Mouse (Mus musculus) lung, postnatal 0 days (tissue): Measurements from ENCODE around the gene Tmem210. TPM values are rescaled to one million over a fixed set of nuclear protein-coding genes. Genes with fewer than 3 reads are reported as not detected.

Experiments
- ATAC-seq: fragments of 200-750 bp; cut with Nextera tagmentation; 2 replicates; pipeline ENCODE4 v1.8.0; 2017; ENCODE audit warnings: moderate library complexity
- DNase-seq: peaks from one replicate; pipeline ENCODE4 v3.0.0-alpha.2; 2016; ENCODE audit warnings: low spot score
- H3K27ac ChIP-seq: fragments of 300-500 bp; sonication (generic); 2 replicates; pipeline ENCODE4 v1.5.1; 2014; ENCODE audit warnings: antibody characterized with exemption, mild to moderate bottlenecking, low read length, mixed read lengths
- H3K27me3 ChIP-seq: fragments of 300-500 bp; sonication (generic); replicated peaks from 2 replicates; pipeline ENCODE4 v1.6.1; 2014; ENCODE audit warnings: low read length, mixed read lengths; ENCODE audit not compliant: insufficient read depth
- H3K36me3 ChIP-seq: fragments of 300-500 bp; sonication (generic); 2 replicates; pipeline ENCODE4 v1.6.1; 2014; ENCODE audit warnings: low read length, mixed read lengths; ENCODE audit not compliant: insufficient read depth
- H3K4me1 ChIP-seq: fragments of 300-500 bp; sonication (generic); 2 replicates; pipeline ENCODE4 v1.6.1; 2014; ENCODE audit warnings: antibody characterized with exemption, low read depth, low read length, mixed read lengths; ENCODE audit not compliant: insufficient read depth
- H3K4me2 ChIP-seq: fragments of 300-500 bp; sonication (generic); replicated peaks from 2 replicates; pipeline ENCODE4 v1.6.1; 2014; ENCODE audit warnings: low read depth, mild to moderate bottlenecking, low read length, moderate library complexity, mixed read lengths
- H3K4me3 ChIP-seq: fragments of 300-500 bp; sonication (generic); 2 replicates; pipeline ENCODE4 v1.5.1; 2014; ENCODE audit warnings: low read depth, low read length
- H3K9ac ChIP-seq: fragments of 300-500 bp; sonication (generic); replicated peaks from 2 replicates; pipeline ENCODE4 v1.6.1; 2014; ENCODE audit warnings: low read depth, mild to moderate bottlenecking
- H3K9me3 ChIP-seq: fragments of 300-500 bp; sonication (generic); 2 replicates; pipeline ENCODE4 v1.6.1; 2016; ENCODE audit warnings: low read length, mixed read lengths
- CTCF ChIP-seq: IDR thresholded peaks from 2 replicates; pipeline ENCODE4 v1.5.1; 2016; ENCODE audit warnings: antibody characterized with exemption, mild to moderate bottlenecking
- EP300 ChIP-seq: IDR thresholded peaks from 2 replicates; pipeline ENCODE4 v1.6.1; 2016; ENCODE audit warnings: antibody characterized with exemption, mild to moderate bottlenecking, control low read depth
- WGBS: fragments of 180-500 bp; shearing (Covaris S2); extraction: QIAGEN DNeasy Blood & Tissue Kit; methylation state at CpG from one replicate; pipeline ENCODE4 v1.1.7; 2014; 5-methylcytosine and 5-hydroxymethylcytosine counted together
- polyA plus RNA-seq: library from polyadenylated mRNA; unstranded; fragments of >200 nt; fragmentation: Nextera tagmentation; extraction: Ambion mirVana; gene quantifications from 2 replicates; pipeline ENCODE4 v1.2.1, GENCODE M21; 2015

Gene Tmem210
- polyA plus RNA-seq, 1 experiment from 2014 or later = not detected

- H3K4me2 ChIP-seq = no peak overlapping the region
- H3K9ac ChIP-seq = no peak overlapping the region
- no peaks in the 10 kb centered on the region; the same call in 1 of the 2 replicates for H3K36me3 ChIP-seq
- no peak for ATAC-seq
- no peak for TF ChIP-seq EP300
- TF ChIP-seq CTCF = peak; percentile 65
- no peak overlapping the region for H3K27ac ChIP-seq
- H3K4me3 ChIP-seq = no peak overlapping the region
- DNase-seq = no peak
- no peaks in the 10 kb centered on the region for H3K27me3 ChIP-seq
- H3K4me1 ChIP-seq = peaks cover 11% of the 10 kb centered on the region
- no peaks in the 10 kb centered on the region for H3K9me3 ChIP-seq
- WGBS = 68% methylated on average over 2 of the region's 2 CpGs
These were observed 29.1 kb upstream of the Tmem210 start for GRCm38 (mm10) chr2:25258887-25259286.

- no peaks in the 10 kb centered on the region for H3K36me3 ChIP-seq
- H3K4me2 ChIP-seq = peak overlapping the region; percentile 98
- no peak overlapping the region for H3K9ac ChIP-seq
- DNase-seq (no peak), ATAC-seq (peak; percentile 5)
- H3K4me3 ChIP-seq = peak overlapping the region; percentile 71
- H3K27ac ChIP-seq = peak overlapping the region; percentile 11; the same call in 1 of the 2 replicates
- H3K27me3 ChIP-seq = no peaks in the 10 kb centered on the region
- TF ChIP-seq EP300 = peak; percentile 36; the same call in 1 of the 2 replicates
- no peak for TF ChIP-seq CTCF
- WGBS = 48% methylated on average over 12 of the region's 12 CpGs
- peaks cover 14% of the 10 kb centered on the region; the same call in 1 of the 2 replicates for H3K4me1 ChIP-seq
- H3K9me3 ChIP-seq = no peaks in the 10 kb centered on the region
These were observed 26.1 kb upstream of the Tmem210 start for GRCm38 (mm10) chr2:25261870-25262269.

GRCm38 (mm10) chr2:25262291-25262767 is 25.6 kb upstream of the Tmem210 start, which contains the start of gene Tprn:
Gene Tprn (plus strand): TSS chr2:25262618.
- no peaks in the 10 kb centered on the region for H3K9me3 ChIP-seq
- TF ChIP-seq CTCF (peak; percentile 20), EP300 (no peak)
- H3K4me3 ChIP-seq = peak within 1 kb of the TSS; percentile 71
- peak within 1 kb of the TSS; percentile 48 for H3K9ac ChIP-seq
- H3K4me1 ChIP-seq = peaks cover 14% of the 10 kb centered on the region; the same call in 1 of the 2 replicates
- peak within 1 kb of the TSS; percentile 98 for H3K4me2 ChIP-seq
- H3K36me3 ChIP-seq = no peaks in the 10 kb centered on the region
- no peaks in the 10 kb centered on the region for H3K27me3 ChIP-seq
- peak within 1 kb of the TSS; percentile 11 for H3K27ac ChIP-seq
- ATAC-seq (peak; percentile 99), DNase-seq (peak; percentile 98)
- under 1% methylated on average over 39 of the region's 39 CpGs for WGBS

GRCm38 (mm10) chr2:25262795-25263622 is 24.9 kb upstream of the Tmem210 start:
- no peaks in the 10 kb centered on the region for H3K9me3 ChIP-seq
- no peaks in the 10 kb centered on the region for H3K36me3 ChIP-seq
- H3K4me1 ChIP-seq = peaks cover 14% of the 10 kb centered on the region; the same call in 1 of the 2 replicates
- DNase-seq (peak; percentile 46), ATAC-seq (peak; percentile 5)
- WGBS = under 1% methylated on average over 78 of the region's 82 CpGs
- H3K27me3 ChIP-seq = no peaks in the 10 kb centered on the region
- peak overlapping the region; percentile 98 for H3K4me2 ChIP-seq
- H3K27ac ChIP-seq = no peak overlapping the region; the same call in 1 of the 2 replicates
- peak overlapping the region; percentile 71 for H3K4me3 ChIP-seq
- TF ChIP-seq EP300 = no peak
- TF ChIP-seq CTCF = no peak; the same call in 1 of the 2 replicates
- H3K9ac ChIP-seq = peak overlapping the region; percentile 48

GRCm38 (mm10) chr2:25263623-25264285 is 24.2 kb upstream of the Tmem210 start:
- H3K9me3 ChIP-seq = no peaks in the 10 kb centered on the region
- H3K4me3 ChIP-seq = peak overlapping the region; percentile 71
- no peak for DNase-seq
- whole genome bisulfite sequencing = 22% methylated on average over 12 of the region's 12 CpGs
- H3K4me1 ChIP-seq = peaks cover 14% of the 10 kb centered on the region; the same call in 1 of the 2 replicates
- no peaks in the 10 kb centered on the region for H3K36me3 ChIP-seq
- no peak overlapping the region for H3K27ac ChIP-seq
- H3K27me3 ChIP-seq = no peaks in the 10 kb centered on the region
- ATAC-seq = no peak
- peak overlapping the region; percentile 98 for H3K4me2 ChIP-seq
- TF ChIP-seq EP300 = no peak
- TF ChIP-seq CTCF = no peak
- 0 out of 2 replicates have a peak overlapping the region, but pooled peaks have one; percentile 48 for H3K9ac ChIP-seq

GRCm38 (mm10) chr2:25264286-25264660 is 23.7 kb upstream of the Tmem210 start:
- no peak overlapping the region for H3K9ac ChIP-seq
- no peak overlapping the region for H3K27ac ChIP-seq
- H3K9me3 ChIP-seq = no peaks in the 10 kb centered on the region
- H3K4me2 ChIP-seq = no peak overlapping the region
- H3K4me1 ChIP-seq = peaks cover 14% of the 10 kb centered on the region; the same call in 1 of the 2 replicates
- no peaks in the 10 kb centered on the region for H3K27me3 ChIP-seq
- ATAC-seq (no peak), DNase-seq (no peak)
- TF ChIP-seq CTCF (no peak), EP300 (no peak)
- H3K36me3 ChIP-seq = no peaks in the 10 kb centered on the region
- H3K4me3 ChIP-seq = no peak overlapping the region
- WGBS = 79% methylated on average over 5 of the region's 5 CpGs
